Mouse (Mus musculus) testis, adult 2 months (tissue): ENCODE measurements around the gene Cntn2.

Experiments
- CTCF ChIP-seq: fragments of 200-500 bp; IDR thresholded peaks from 2 replicates; pipeline ENCODE4 v1.5.1; 2012; ENCODE audit warnings: low read depth, mild to moderate bottlenecking, inconsistent platforms, low read length, moderate library complexity; ENCODE audit not compliant: control insufficient read depth, insufficient read depth, insufficient replicate concordance
- POLR2A ChIP-seq: fragments of 200-500 bp; IDR thresholded peaks from 2 replicates; pipeline ENCODE4 v1.6.1; 2012; ENCODE audit warnings: low read depth, mild to moderate bottlenecking, inconsistent platforms, low read length, moderate library complexity; ENCODE audit not compliant: control insufficient read depth

- TF ChIP-seq POLR2A (no peak), CTCF (no peak)
Measured at GRCm38 (mm10) chr1:132562337-132562795, 19.3 kb upstream of the Cntn2 start.
